Mouse (Mus musculus) gastrocnemius, postnatal 14 days (tissue): Measurements from ENCODE around the gene Efr3b. TPM values are rescaled to one million over a fixed set of nuclear protein-coding genes. Genes with fewer than 3 reads are reported as not detected.

Source experiments
- DNase-seq: peaks from one replicate; pipeline ENCODE4 v3.0.0; 2021; ENCODE audit warnings: mixed read lengths
- intact Hi-C: fragments of 180-260 bp; cut with DNase I; formaldehyde crosslinking; loops from one replicate; pipeline ENCODE4 v1.15.1; 2025; ENCODE audit warnings: low total_unique reads
- total RNA-seq, 2 experiments: library from RNA; stranded (reverse); gene quantifications; 2 replicates each; pipeline ENCODE4 v1.2.3; 2021

The Efr3b gene
- total RNA-seq, 2 experiments from 2014 or later = 3.1 to 4.4 TPM

- intact Hi-C loops = no loop called here
- DNase-seq = no peak
These were observed 3.7 kb upstream of the Efr3b start for GRCm38 (mm10) chr12:4042411-4042810.

DNA sequence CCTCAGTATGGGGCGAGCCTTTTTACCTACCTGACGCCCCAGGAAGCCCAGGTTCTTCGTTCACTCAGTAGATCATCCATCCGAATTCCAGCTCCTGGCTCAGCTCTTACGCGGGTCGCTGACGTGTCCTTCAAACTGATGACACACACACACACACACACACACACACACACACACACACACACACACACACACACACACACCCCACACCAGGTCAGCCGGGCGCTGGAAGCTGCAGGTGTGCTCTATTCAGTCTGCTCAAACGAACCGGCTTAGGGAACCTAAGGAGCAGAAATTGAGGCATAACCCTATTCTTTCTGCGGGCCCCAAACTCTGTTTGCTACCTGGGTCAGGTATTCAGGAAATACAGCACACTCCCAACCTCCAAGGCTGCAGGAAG lies 331 bp upstream of the Efr3b start:
- DNase-seq = no peak
- intact Hi-C loops = no loop called here

GRCm38 (mm10) chr12:4037511-4037910 lies 1.2 kb downstream of the Efr3b start:
- intact Hi-C loops = no loop called here

GRCm38 (mm10) chr12:4036157-4036556 lies 2.6 kb downstream of the Efr3b start:
- DNase-seq = no peak
- intact Hi-C loops = no loop called here

More at GRCm38 (mm10) chr12:4037511-4037910, 1.2 kb downstream of the Efr3b start:
- no peak for DNase-seq

DNA sequence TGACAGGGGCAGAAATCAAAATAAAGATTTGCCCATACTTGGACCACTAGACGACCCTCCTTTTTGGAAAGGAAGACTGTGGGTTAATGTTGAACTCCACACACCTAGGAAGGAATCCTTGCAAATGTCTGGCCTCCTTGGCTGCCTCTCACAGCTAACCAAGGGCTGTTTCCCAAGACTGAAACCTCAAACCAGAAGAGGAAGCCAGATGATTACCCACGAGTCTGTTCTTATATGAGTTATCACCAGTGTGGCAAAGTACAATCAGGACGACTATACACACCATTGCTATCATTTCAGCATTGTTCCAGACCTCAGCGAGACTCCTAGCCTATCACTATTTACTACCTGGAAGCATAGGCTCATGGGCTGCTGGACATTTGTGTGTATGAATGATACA lies 9.7 kb downstream of the Efr3b start:
- DNase-seq = no peak
- intact Hi-C loops = no loop called here

DNA sequence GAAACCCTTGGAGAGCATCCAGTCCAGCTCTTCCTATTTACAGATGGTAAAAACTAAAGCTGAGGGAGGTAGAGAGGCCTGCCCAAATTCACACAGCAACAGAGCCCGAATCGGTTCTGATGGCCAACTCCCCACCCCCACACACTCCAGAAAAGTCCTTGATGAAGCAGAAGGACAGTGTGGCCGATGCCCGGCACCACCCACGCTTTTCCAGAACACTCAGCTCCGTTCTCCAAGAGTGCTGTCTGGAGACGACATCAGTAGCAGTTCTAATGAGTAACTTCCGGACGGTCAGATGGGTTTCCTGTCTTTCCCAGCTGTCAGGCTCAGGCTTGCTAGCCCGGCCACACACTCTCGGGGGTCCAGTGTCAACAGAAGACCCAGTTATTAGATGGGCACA lies 10.2 kb downstream of the Efr3b start:
- DNase-seq = no peak
- intact Hi-C loops = no loop called here

- no peak for DNase-seq
- intact Hi-C loops = no loop called here
These were observed 14.4 kb downstream of the Efr3b start for GRCm38 (mm10) chr12:4024356-4024755.

DNA sequence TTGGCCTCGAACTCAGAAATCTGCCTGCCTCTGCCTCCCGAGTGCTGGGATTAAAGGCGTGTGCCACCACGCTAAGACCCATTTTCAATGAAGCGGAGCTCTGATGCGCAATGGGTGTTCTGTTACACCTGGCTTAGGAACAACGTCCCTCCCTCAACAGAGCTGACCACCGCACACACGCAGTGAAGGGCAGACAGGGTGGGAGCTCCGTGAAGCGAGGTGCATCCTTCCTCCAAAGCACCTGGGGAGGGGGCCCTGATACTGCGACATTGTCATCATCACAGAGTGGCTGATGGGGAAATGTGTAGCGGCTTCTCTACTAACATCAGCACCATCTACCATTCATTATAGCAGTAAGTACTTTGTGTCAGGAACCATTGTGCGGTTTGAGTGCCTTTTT lies 15.2 kb downstream of the Efr3b start:
- intact Hi-C loops = no loop called here
- DNase-seq = no peak

GRCm38 (mm10) chr12:4022845-4023244 lies 15.9 kb downstream of the Efr3b start:
- intact Hi-C loops = no loop called here
- peak; percentile 45 for DNase-seq

DNA sequence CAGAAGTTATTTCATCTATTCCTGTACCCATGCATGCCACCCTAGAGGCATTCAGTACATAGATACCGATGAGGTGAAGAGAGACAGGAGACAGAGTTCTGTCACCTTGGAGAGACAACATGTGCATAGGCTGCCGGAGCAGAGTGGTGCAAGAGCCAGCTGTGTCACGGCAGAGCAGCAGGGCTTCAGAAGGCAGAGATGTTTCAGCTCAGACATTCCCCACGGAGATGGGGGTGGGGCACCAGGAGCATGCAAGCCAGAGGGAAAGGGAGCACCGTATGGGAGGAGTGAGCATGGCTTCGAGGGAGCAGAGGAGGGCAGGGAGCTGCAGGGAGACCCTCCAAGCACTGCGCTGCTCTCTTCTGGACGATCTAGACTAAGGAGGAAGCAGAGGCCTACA lies 18.2 kb downstream of the Efr3b start:
- DNase-seq = no peak
- intact Hi-C loops = no loop called here

DNA sequence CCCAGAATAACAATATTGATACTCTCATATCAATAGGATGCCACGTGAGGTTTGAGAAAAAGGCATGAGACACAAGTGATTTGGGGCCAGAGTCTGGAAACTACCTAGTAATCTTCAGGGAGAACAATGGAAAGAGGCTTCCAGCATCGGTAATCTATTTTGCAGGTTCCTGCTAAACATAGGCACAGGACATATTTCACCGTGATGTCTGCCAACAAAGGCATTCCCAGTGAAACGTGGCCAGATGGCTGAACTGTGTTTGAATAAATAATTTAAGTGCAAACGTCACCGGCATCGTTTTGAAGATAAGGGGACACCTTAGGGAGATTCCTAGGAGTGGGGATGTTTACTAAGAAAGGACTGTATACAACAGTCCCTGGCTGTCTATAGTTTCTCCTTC lies 22.4 kb downstream of the Efr3b start:
- DNase-seq = no peak
- intact Hi-C loops = no loop called here

- intact Hi-C loops = no loop called here
- no peak for DNase-seq
These were observed 23.0 kb downstream of the Efr3b start for GRCm38 (mm10) chr12:4015741-4016140.

DNA sequence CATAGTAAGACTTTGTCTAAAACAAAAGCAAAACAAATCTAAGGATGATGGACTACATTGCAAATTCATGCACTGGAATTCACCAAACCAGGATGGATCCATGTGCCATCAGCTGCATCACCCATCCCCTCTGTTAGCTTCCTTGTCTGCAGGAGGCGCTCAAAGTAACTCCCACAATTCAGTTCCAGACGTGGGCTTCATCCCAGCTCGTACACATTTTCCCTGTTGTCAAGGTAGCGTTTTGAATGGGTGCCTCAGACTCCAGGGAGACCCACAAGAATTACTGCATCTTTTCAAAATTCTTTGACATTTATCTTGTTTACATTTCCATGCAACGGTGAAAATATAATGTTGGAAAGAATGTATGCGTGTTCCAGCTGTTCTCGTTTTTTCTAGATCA lies 23.5 kb downstream of the Efr3b start:
- intact Hi-C loops = no loop called here
- DNase-seq = no peak

DNA sequence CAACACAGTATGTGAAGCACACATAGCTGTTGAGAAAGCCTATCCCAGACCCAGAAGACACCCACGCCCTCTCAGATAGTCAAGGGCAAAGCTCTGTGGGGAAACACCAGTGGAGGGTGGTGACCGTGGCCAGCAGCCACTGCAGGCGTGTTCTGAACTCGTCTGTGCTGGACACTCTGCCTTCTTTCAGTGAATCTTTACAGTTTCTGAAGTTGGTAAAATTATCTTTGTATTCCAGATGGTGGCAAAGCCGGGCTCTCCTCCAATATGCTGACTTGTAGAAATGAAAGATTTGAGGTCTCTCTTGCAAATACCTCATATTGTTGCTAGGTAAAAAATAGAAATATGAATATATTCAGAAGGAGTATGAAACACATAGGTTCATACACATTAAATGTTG lies 27.0 kb downstream of the Efr3b start:
- intact Hi-C loops = no loop called here
- DNase-seq = no peak

DNA sequence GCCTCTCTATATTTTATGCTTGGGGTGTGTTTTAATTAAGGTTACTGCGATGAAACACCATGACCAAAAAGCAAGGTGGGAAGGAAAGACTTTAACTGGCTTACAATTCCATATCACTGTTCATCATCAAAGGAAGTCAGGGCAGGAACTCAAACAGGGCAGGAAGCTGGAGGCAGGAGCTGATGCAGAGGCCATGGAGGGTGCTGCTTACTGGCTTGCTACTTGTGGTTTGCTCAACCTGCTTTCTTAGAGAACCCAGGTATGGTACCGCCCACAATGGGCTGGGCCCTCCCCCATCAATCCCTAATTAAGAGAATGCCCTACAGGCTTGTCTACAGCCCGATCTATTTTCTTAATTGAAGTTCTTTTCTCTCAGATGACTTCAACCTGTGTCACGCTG lies 27.4 kb downstream of the Efr3b start:
- intact Hi-C loops = no loop called here
- DNase-seq = no peak

- intact Hi-C loops = no loop called here
- DNase-seq = no peak
These were observed 30.0 kb downstream of the Efr3b start for GRCm38 (mm10) chr12:4008731-4009130.

GRCm38 (mm10) chr12:4007766-4008165 lies 30.9 kb downstream of the Efr3b start:
- intact Hi-C loops = no loop called here
- DNase-seq = no peak

DNA sequence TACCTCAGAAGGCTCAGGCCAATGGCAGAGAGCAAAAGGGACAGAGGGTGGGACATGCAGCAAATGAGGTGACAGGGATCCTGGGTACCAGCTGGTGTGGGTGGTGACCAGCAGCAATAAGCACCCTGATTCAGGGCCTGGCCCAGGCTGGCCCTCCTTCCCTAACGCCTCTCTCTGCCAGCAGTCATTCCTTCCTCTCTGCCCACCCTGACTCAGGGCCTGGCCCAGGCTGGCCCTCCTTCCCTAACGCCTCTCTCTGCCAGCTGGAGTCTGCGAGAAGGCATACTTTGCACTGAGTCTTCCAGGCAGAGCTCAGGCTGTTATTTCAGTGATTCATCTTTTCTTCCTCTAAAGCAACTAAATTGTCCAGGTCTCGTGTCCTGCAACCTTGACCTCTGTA lies 31.5 kb downstream of the Efr3b start:
- peak; percentile 76 for DNase-seq
- intact Hi-C loops = no loop called here

- DNase-seq = peak; percentile 26
- intact Hi-C loops = no loop called here
These were observed 32.6 kb downstream of the Efr3b start for GRCm38 (mm10) chr12:4006079-4006478.

- no peak for DNase-seq
- intact Hi-C loops = no loop called here
These were observed 34.1 kb downstream of the Efr3b start for GRCm38 (mm10) chr12:4004648-4005047.

DNA sequence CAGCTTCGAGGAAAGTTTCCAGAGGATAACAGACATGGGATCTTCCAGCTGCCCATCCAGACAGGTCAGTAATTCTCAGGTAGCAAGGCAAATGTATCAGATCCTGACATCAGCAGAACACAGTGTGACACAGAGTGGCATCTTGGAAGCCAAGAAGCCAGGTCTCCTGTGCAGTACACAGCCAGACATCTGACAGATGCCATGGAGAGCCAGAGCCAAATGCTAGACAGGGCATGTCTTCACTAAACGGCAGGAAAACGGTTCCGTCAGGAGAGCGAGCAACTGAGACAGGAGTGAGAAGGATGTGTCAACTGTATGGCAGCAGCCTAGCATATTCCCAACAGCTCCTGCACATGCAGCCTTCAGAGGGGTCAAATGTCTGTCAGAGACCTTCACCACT lies 38.3 kb downstream of the Efr3b start:
- intact Hi-C loops = no loop called here
- DNase-seq = no peak

- intact Hi-C loops = no loop called here
- DNase-seq = no peak
These were observed 42.0 kb downstream of the Efr3b start for GRCm38 (mm10) chr12:3996749-3997148.

DNA sequence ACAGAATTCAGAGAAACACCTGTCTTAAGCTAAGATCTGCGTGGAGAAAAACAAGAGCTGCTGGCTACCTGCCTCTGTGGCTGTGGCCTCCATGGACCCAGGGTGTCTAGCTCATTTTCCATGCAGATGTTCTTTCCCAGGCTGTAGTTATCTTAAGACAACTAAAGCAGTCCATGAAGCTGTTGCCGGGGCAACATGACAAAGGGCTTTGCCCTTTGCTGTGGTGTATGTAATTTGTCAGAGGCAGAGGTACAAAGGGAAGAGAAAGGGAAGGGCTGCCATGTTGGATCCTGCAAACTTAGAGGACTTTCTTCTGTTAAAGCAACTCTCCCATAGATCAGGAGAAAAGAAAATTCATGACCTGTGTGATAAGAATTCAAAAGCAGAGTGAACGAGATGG lies 47.7 kb downstream of the Efr3b start:
- intact Hi-C loops = no loop called here
- no peak for DNase-seq
